Mouse (Mus musculus): ENCODE results near the gene Lag3. TPM values are rescaled to one million over a fixed set of nuclear protein-coding genes. Genes with fewer than 3 reads are reported as not detected.

Gene Lag3
- 3.8 and 4.5 TPM in 2 replicates for polyA plus RNA-seq (2012; rRNA removed)

DNA sequence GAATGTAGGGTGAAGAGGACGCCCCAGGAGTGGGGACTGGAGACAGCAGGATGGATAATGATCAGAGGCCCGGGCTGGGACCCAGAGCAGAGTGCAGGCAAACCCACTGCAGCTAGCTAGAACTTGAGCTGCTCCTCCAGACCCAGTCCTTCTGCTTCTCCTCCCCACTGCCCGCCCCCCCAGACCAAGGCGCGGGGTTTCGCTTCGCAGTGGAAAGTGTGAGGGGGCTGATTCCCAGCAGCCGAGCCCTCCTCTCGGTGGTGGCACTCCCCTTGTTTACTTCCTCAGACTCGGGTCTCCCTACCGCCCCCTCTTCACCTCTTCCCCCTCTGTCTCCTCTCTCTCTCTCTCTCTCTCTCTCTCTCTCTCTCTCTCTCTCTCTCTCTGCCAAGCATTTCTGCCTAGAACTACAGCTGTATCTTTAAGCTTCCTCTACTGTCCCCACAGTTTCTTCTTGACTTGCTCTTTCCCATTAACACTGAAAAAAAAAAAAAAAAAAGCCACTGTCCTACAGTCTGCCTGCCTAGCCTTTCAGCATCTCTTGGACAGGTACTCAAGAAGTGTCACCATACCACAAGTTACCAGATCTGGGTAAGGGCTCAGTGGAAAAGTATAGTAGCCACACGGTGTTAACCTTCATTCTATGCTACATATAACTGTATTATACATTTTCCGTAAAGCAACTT lies at the start of gene Lag3:
Lag3 (minus strand) TSS at position 173 of the 686 bp plus-strand sequence.
- DNase-seq (ENCODE audit: low read depth) = no peak

DNA sequence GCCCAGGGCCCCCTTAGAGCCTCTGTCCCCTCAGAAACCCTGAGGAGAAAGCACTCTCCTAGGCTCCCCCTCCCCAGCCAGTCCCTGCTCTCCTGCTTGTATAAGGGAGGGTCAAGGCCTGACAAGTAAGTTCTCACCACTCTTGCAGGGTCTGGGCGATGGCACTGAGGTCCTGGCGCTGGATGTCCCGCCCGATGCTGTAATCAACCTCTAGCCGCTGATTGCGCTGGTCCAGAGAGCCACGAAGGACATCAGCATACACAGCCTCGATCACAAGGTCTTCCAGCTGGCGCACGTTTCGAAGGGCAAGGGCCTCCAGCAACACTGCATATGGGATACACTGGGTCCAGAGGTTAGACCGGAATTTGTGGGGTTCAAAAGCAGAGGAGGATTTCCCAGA lies 49.5 kb upstream of the Lag3 start:
- TF ChIP-seq CTCF (IDR thresholded peaks at IDR 0.05; ENCODE audit: borderline replicate concordance, extremely low read depth, insufficient read depth, insufficient read length) = no peak
- TF ChIP-seq POLR2A (IDR thresholded peaks at IDR 0.05; ENCODE audit: borderline replicate concordance, extremely low read depth, insufficient read depth, insufficient read length, poor library complexity, severe bottlenecking) = no peak
- no peak for DNase-seq (ENCODE audit: low read depth)

More for the DNA sequence above, at the start of gene Lag3:
- TF ChIP-seq CTCF (IDR thresholded peaks at IDR 0.05; ENCODE audit: borderline replicate concordance, extremely low read depth, insufficient read depth, insufficient read length) (no peak), POLR2A (IDR thresholded peaks at IDR 0.05; ENCODE audit: borderline replicate concordance, extremely low read depth, insufficient read depth, insufficient read length, poor library complexity, severe bottlenecking) (no peak)

DNA sequence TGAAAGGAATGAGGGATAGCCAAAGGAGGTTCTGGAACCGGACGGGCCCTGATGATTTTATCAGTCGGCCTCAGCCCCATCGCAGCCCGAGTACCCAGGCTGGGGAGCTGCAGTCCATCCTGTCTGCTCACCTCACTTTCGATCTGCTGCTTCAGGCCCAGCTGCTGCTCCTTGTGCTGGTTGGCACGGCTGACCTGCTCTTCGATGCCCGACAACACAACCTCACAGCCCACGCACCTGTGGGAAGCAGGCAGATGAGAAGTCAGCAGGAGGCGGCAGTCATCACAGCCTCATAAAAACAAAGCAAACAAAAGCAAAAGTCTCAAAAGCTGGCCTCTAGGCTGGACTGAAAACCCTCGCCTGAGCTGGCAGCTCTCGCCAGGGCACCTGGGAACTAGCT lies 48.5 kb upstream of the Lag3 start:
- TF ChIP-seq POLR2A (IDR thresholded peaks at IDR 0.05; ENCODE audit: borderline replicate concordance, extremely low read depth, insufficient read depth, insufficient read length, poor library complexity, severe bottlenecking) (no peak), CTCF (IDR thresholded peaks at IDR 0.05; ENCODE audit: borderline replicate concordance, extremely low read depth, insufficient read depth, insufficient read length) (no peak)
- DNase-seq (ENCODE audit: low read depth) = no peak

DNA sequence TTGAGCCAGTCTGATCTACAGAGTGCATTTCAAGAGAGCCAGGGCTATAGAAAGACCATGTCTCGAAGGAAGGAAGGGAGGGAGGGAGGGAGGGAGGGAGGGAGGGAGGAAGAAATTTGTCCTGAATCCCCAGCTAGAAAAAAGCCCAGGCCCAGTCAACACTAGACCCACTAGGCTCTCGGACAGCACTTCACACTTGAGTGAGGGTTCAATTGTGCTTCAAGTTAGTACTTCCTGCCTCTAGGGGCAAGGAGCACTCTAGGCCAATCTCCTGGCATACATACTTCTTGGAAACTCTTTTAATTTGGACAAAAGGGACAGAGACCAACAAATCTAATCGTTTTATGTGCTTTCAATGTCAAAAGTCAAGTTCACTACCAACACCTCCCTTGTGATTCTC lies 46.6 kb upstream of the Lag3 start:
- no peak for TF ChIP-seq POLR2A (IDR thresholded peaks at IDR 0.05; ENCODE audit: borderline replicate concordance, extremely low read depth, insufficient read depth, insufficient read length, poor library complexity, severe bottlenecking)
- no peak for TF ChIP-seq CTCF (IDR thresholded peaks at IDR 0.05; ENCODE audit: borderline replicate concordance, extremely low read depth, insufficient read depth, insufficient read length)
- DNase-seq (ENCODE audit: low read depth) = no peak

DNA sequence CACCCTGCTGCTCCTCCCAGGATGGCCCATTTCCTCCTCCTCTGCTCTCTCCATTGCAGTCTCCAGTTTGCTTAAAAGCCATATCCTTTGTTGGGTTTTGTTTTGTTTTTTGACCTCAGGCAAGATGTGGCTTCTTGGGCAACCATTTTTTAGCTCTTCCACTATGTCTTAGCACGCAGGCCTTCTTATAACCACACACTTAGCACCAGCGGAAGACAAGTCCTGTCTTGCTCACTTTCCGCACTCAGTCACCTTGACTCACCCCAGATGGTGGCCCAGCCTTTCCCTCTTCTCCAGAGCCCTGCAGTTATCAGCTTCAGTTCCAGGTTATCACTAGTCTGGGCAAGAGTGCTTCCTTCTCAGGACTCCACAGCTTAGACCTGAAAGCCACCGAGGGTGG lies 43.7 kb upstream of the Lag3 start:
- TF ChIP-seq CTCF (IDR thresholded peaks at IDR 0.05; ENCODE audit: borderline replicate concordance, extremely low read depth, insufficient read depth, insufficient read length) (no peak), POLR2A (IDR thresholded peaks at IDR 0.05; ENCODE audit: borderline replicate concordance, extremely low read depth, insufficient read depth, insufficient read length, poor library complexity, severe bottlenecking) (no peak)
- DNase-seq (ENCODE audit: low read depth) = no peak

DNA sequence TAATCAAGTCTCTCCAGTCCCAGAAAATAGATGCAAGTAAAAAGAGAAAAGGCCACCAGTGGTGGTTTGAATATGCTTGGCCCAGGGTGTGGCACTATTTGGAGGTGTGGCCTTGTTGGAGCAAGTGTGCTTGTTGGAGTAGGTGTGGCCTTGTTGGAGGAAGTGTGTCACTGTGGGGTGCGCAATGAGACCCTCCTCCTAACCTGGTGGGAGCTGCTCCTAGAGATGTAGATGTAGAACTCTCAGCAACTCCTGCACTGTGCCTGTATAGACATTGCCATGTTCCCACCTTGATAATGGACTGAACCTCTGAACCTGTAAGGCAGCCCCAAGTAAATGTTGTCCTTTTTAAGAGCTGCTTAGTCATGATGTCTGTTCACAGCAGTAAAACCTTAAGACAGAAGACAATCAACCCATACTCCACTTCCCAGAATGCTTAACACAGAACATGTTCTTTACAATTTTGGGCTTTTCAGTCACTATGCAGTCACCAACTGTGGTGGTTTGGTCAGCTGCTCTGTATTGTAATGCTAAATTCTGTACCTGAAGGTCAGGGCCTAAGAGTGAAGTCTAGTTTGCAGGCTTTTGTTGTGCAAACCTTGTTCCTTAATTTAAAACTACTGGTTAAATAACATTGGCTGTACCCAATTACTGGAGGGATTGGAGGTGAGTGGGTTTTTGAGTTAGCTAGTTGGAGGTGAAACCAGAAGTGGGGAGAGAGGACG lies 42.6 kb upstream of the Lag3 start:
- TF ChIP-seq CTCF (IDR thresholded peaks at IDR 0.05; ENCODE audit: borderline replicate concordance, extremely low read depth, insufficient read depth, insufficient read length) = no peak
- no peak for TF ChIP-seq POLR2A (IDR thresholded peaks at IDR 0.05; ENCODE audit: borderline replicate concordance, extremely low read depth, insufficient read depth, insufficient read length, poor library complexity, severe bottlenecking)
- DNase-seq (ENCODE audit: low read depth) = no peak

DNA sequence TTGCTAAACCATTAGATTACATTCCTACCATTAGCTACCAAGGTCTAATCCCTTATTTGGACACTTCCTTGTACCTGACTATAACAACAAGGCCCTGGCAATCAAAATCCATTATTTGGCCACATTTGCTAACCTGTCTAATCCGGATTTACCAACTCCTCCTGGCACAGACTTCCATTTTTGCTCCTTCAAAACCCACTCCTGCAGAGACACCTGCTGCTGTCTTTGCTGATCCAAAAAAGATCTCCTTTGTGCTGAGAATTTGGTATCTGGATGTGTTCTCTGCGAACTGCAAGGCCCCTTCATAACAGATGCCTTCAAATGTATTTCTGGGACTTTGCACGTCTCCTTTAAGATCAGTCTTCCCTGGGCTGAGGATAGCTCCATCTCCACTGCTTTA lies 32.0 kb upstream of the Lag3 start:
- TF ChIP-seq POLR2A (IDR thresholded peaks at IDR 0.05; ENCODE audit: borderline replicate concordance, extremely low read depth, insufficient read depth, insufficient read length, poor library complexity, severe bottlenecking) = no peak
- no peak for TF ChIP-seq CTCF (IDR thresholded peaks at IDR 0.05; ENCODE audit: borderline replicate concordance, extremely low read depth, insufficient read depth, insufficient read length)
- DNase-seq (ENCODE audit: low read depth) = no peak

DNA sequence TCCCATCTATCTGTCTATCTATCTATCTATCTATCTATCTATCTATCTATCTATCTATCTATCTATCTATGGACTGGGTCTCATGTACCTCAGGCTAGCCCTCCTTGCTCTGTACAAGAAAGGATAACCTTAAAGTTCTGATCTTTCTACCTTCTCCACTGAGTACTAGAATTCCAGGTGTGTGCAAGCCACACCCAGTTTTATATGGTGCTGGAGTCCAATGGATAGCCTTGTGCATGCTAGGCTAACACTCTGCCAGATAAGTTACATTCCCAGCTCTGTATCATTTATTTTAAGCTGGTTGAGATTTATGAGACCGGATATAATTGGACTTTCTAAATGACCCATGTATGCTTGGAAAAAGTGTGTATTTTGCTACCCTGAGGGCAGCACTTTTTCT lies 30.2 kb upstream of the Lag3 start:
- DNase-seq (ENCODE audit: low read depth) = no peak
- no peak for TF ChIP-seq CTCF (IDR thresholded peaks at IDR 0.05; ENCODE audit: borderline replicate concordance, extremely low read depth, insufficient read depth, insufficient read length)
- TF ChIP-seq POLR2A (IDR thresholded peaks at IDR 0.05; ENCODE audit: borderline replicate concordance, extremely low read depth, insufficient read depth, insufficient read length, poor library complexity, severe bottlenecking) = no peak

DNA sequence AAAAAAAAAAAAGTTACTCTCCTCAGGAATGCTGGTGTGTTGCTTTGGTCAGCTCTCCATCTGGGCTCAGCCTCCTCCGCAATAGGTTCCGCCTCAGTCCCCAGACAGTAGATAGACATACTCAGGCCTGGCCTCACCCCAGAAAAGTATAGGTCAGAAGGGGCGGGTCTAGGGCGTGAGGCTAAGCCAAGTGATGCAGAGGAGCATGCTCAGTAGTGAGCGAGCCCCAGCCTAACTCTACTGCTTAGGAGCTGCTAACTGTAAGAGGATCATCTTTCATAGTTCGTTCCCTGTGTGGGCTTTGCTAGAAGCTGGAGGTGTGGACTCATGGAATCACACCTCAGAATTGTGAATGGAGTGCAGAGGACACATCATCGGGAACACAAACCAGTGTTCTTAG lies 27.0 kb upstream of the Lag3 start:
- TF ChIP-seq CTCF (IDR thresholded peaks at IDR 0.05; ENCODE audit: borderline replicate concordance, extremely low read depth, insufficient read depth, insufficient read length) = no peak
- no peak for TF ChIP-seq POLR2A (IDR thresholded peaks at IDR 0.05; ENCODE audit: borderline replicate concordance, extremely low read depth, insufficient read depth, insufficient read length, poor library complexity, severe bottlenecking)
- no peak for DNase-seq (ENCODE audit: low read depth)

DNA sequence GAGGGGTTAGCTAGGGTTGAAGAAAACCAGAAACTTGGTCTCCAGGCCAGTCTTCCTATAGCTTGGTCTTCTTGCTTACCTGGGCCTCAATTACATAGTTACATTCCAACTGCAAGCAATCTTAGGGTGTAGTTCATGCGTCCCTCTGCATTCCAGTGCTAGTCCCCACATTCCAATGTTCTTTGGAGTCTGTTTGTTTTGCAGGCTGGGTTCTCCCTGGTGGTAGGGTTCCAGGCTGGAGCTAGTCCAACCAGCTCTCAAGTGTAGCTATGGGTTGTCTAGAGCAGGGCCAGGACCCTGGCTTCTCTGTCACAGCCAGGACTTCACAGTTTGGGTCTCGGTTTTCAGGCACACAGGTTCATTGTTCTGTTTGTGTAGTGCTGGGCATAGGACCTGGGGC lies 26.0 kb upstream of the Lag3 start:
- no peak for DNase-seq (ENCODE audit: low read depth)
- no peak for TF ChIP-seq CTCF (IDR thresholded peaks at IDR 0.05; ENCODE audit: borderline replicate concordance, extremely low read depth, insufficient read depth, insufficient read length)
- TF ChIP-seq POLR2A (IDR thresholded peaks at IDR 0.05; ENCODE audit: borderline replicate concordance, extremely low read depth, insufficient read depth, insufficient read length, poor library complexity, severe bottlenecking) = no peak

DNA sequence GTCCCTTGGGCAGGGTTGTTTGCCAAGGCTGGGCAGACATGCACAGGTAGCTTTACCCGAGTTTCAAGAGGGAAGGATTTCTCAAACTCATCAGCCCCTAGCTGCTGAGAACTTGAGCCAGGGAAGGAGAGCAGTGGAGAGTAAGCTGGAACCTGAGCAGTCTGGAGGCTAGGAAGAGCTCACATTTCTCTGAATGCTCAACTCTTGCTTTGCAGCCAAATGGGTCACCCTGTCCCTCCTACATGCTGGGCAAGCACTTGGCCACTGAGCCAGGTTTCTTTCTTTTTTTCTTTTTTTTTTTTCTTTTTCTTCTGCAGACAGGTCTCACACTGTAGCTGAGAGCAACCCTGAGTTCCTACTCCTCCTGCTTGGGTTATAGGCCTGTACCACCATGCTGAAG lies 25.2 kb upstream of the Lag3 start:
- DNase-seq (ENCODE audit: low read depth) = no peak
- TF ChIP-seq POLR2A (IDR thresholded peaks at IDR 0.05; ENCODE audit: borderline replicate concordance, extremely low read depth, insufficient read depth, insufficient read length, poor library complexity, severe bottlenecking) (no peak), CTCF (IDR thresholded peaks at IDR 0.05; ENCODE audit: borderline replicate concordance, extremely low read depth, insufficient read depth, insufficient read length) (no peak)

DNA sequence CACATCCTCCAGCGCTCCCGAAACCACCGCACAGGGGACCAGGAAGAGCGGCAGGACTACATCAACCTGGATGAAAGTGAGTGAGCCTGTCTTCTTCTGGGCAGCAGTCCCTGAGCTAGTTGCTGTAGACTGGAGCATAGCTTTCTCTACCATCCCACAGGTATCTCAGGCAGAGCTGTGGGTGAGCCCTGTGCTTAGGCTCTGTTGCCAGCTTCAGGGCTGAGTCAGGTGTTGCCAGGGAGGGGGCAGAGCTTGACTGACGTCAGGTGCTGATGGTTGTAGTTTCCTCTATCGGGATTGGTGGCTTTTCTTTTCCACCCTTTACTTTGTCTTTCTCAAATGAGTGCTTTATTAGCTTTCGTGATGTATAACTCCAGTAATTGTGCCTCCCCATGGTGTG lies 23.2 kb upstream of the Lag3 start:
- TF ChIP-seq POLR2A (IDR thresholded peaks at IDR 0.05; ENCODE audit: borderline replicate concordance, extremely low read depth, insufficient read depth, insufficient read length, poor library complexity, severe bottlenecking) (no peak), CTCF (IDR thresholded peaks at IDR 0.05; ENCODE audit: borderline replicate concordance, extremely low read depth, insufficient read depth, insufficient read length) (no peak)
- no peak for DNase-seq (ENCODE audit: low read depth)

Measured in brain, embryonic 14.5 days (tissue).